Mouse (Mus musculus) liver, postnatal 0 days (tissue): ENCODE data around the gene Nog. TPM values are rescaled to one million over a fixed set of nuclear protein-coding genes. Genes with fewer than 3 reads are reported as not detected.

Source experiments
- ATAC-seq: fragments of 200-750 bp; cut with Nextera tagmentation; 2 replicates; pipeline ENCODE4 v1.8.0; 2017; ENCODE audit warnings: mild to moderate bottlenecking, moderate library complexity
- DNase-seq: peaks from one replicate; pipeline ENCODE4 v3.0.0-alpha.2; 2016
- H3K27ac ChIP-seq: fragments of 300-500 bp; sonication (generic); 2 replicates; pipeline ENCODE4 v1.5.1; 2014; ENCODE audit warnings: antibody characterized with exemption, moderate library complexity, mild to moderate bottlenecking, low read depth
- H3K27me3 ChIP-seq: fragments of 300-500 bp; sonication (generic); 2 replicates; pipeline ENCODE4 v1.6.1; 2014; ENCODE audit warnings: low read length, control low read depth, mixed read lengths; ENCODE audit not compliant: insufficient read depth
- H3K36me3 ChIP-seq: fragments of 300-500 bp; sonication (generic); replicated peaks from 2 replicates; pipeline ENCODE4 v1.6.1; 2014; ENCODE audit warnings: mild to moderate bottlenecking, control low read depth, low read length, moderate library complexity, mixed read lengths; ENCODE audit not compliant: insufficient read depth
- H3K4me1 ChIP-seq: fragments of 300-500 bp; sonication (generic); 2 replicates; pipeline ENCODE4 v1.6.1; 2014; ENCODE audit warnings: antibody characterized with exemption, mild to moderate bottlenecking, control low read depth; ENCODE audit not compliant: insufficient read depth
- H3K4me2 ChIP-seq: fragments of 300-500 bp; sonication (generic); 2 replicates; pipeline ENCODE4 v1.6.1; 2014; ENCODE audit warnings: low read depth, mild to moderate bottlenecking, low read length, moderate library complexity, mixed read lengths
- H3K4me3 ChIP-seq: fragments of 300-500 bp; sonication (generic); 2 replicates; pipeline ENCODE4 v1.5.1; 2014; ENCODE audit warnings: low read depth, low read length
- H3K9ac ChIP-seq: fragments of 300-500 bp; sonication (generic); replicated peaks from 2 replicates; pipeline ENCODE4 v1.6.1; 2014; ENCODE audit warnings: mild to moderate bottlenecking, moderate library complexity
- H3K9me3 ChIP-seq: fragments of 300-500 bp; sonication (generic); 2 replicates; pipeline ENCODE4 v1.6.1; 2016; ENCODE audit warnings: mild to moderate bottlenecking, control low read depth, low read length, mixed read lengths
- CTCF ChIP-seq: sonication (generic); IDR thresholded peaks from 2 replicates; pipeline ENCODE4 v1.5.1; 2016; ENCODE audit warnings: antibody characterized with exemption, low read depth
- EP300 ChIP-seq: IDR thresholded peaks from 2 replicates; pipeline ENCODE4 v1.6.1; 2016; ENCODE audit warnings: antibody characterized with exemption, low read depth, mild to moderate bottlenecking
- WGBS: fragments of 180-500 bp; shearing (Covaris S2); extraction: QIAGEN DNeasy Blood & Tissue Kit; methylation state at CpG from one replicate; pipeline ENCODE4 v1.1.7; 2014; ENCODE audit not compliant: insufficient replicate concordance; 5-methylcytosine and 5-hydroxymethylcytosine counted together
- polyA plus RNA-seq: library from polyadenylated mRNA; unstranded; fragments of >200 nt; fragmentation: Nextera tagmentation; extraction: Ambion mirVana; gene quantifications from 2 replicates; pipeline ENCODE4 v1.2.1, GENCODE M21; 2015

Gene Nog
- polyA plus RNA-seq, 1 experiment from 2014 or later, result not detected

- WGBS, result 2% methylated on average over 10 of the region's 29 CpGs
- H3K4me2 ChIP-seq, result peak overlapping the region; percentile 66
- TF ChIP-seq CTCF, result no peak
- H3K4me1 ChIP-seq, result peaks cover 12% of the 10 kb centered on the region
- H3K9me3 ChIP-seq, result no peaks in the 10 kb centered on the region
- H3K4me3 ChIP-seq, result peak overlapping the region; percentile 42
- H3K27me3 ChIP-seq, result peaks cover 71% of the 10 kb centered on the region
- no peak for DNase-seq
- no peak overlapping the region for H3K9ac ChIP-seq
- ATAC-seq, result no peak
- no peak overlapping the region for H3K27ac ChIP-seq
- H3K36me3 ChIP-seq, result no peaks in the 10 kb centered on the region
Observed at GRCm38 (mm10) chr11:89302816-89303180, 666 bp upstream of the Nog start.

GRCm38 (mm10) chr11:89301331-89302055, 639 bp downstream of the Nog start:
- WGBS, result 2% methylated on average over 46 of the region's 53 CpGs
- peaks cover 73% of the 10 kb centered on the region for H3K27me3 ChIP-seq

GRCm38 (mm10) chr11:89299784-89300775, 2.1 kb downstream of the Nog start:
- Histone ChIP-seq H3K36me3 (no peaks in the 10 kb centered on the region), H3K4me2 (no peak overlapping the region), H3K4me3 (no peak overlapping the region), H3K27me3 (peaks cover 74% of the 10 kb centered on the region), H3K9me3 (no peaks in the 10 kb centered on the region), H3K27ac (no peak overlapping the region), H3K9ac (no peak overlapping the region), H3K4me1 (peaks cover 12% of the 10 kb centered on the region)
- no peak for ATAC-seq
- no peak for TF ChIP-seq EP300
- no peak for TF ChIP-seq CTCF
- no peak for DNase-seq
- 7% methylated on average over 25 of the region's 26 CpGs for WGBS

More at GRCm38 (mm10) chr11:89301331-89302055, 639 bp downstream of the Nog start:
- no peak overlapping the region for H3K27ac ChIP-seq
- H3K9ac ChIP-seq, result no peak overlapping the region
- peak overlapping the region; percentile 42 for H3K4me3 ChIP-seq
- peak; percentile 16 for DNase-seq
- peak overlapping the region; percentile 66 for H3K4me2 ChIP-seq
- no peaks in the 10 kb centered on the region for H3K9me3 ChIP-seq
- peaks cover 12% of the 10 kb centered on the region for H3K4me1 ChIP-seq
- no peaks in the 10 kb centered on the region for H3K36me3 ChIP-seq
- TF ChIP-seq EP300 (no peak), CTCF (no peak)
- ATAC-seq, result no peak

GRCm38 (mm10) chr11:89299116-89299783, 2.9 kb downstream of the Nog start:
- Histone ChIP-seq H3K9me3 (no peaks in the 10 kb centered on the region), H3K36me3 (no peaks in the 10 kb centered on the region), H3K4me2 (peak overlapping the region; percentile 60), H3K27me3 (peaks cover 74% of the 10 kb centered on the region), H3K4me3 (peak overlapping the region; percentile 29), H3K4me1 (peaks cover 12% of the 10 kb centered on the region), H3K27ac (no peak overlapping the region), H3K9ac (no peak overlapping the region)
- DNase-seq, result no peak
- ATAC-seq, result no peak
- TF ChIP-seq CTCF, result no peak
- TF ChIP-seq EP300, result no peak
- 2% methylated on average over 22 of the region's 36 CpGs for WGBS

GRCm38 (mm10) chr11:89298285-89299010, 3.7 kb downstream of the Nog start:
- 5% methylated on average over 50 of the region's 51 CpGs for WGBS
- H3K4me2 ChIP-seq, result peak overlapping the region; percentile 60
- peaks cover 12% of the 10 kb centered on the region for H3K4me1 ChIP-seq
- no peaks in the 10 kb centered on the region for H3K9me3 ChIP-seq
- peak overlapping the region; percentile 29 for H3K4me3 ChIP-seq
- H3K27ac ChIP-seq, result no peak overlapping the region
- peaks cover 67% of the 10 kb centered on the region for H3K27me3 ChIP-seq
- H3K36me3 ChIP-seq, result no peaks in the 10 kb centered on the region
- ATAC-seq (no peak), DNase-seq (peak; percentile 22)
- no peak overlapping the region for H3K9ac ChIP-seq
- TF ChIP-seq EP300 (no peak), CTCF (peak; percentile 26; the same call in 1 of the 2 replicates)
